Mouse (Mus musculus): ENCODE data around the gene Psma6. TPM values are rescaled to one million over a fixed set of nuclear protein-coding genes. Genes with fewer than 3 reads are reported as not detected.

Gene Psma6
- total and polyA plus RNA-seq, 3 experiments = 255 to 309 TPM; not detected in 1

DNA sequence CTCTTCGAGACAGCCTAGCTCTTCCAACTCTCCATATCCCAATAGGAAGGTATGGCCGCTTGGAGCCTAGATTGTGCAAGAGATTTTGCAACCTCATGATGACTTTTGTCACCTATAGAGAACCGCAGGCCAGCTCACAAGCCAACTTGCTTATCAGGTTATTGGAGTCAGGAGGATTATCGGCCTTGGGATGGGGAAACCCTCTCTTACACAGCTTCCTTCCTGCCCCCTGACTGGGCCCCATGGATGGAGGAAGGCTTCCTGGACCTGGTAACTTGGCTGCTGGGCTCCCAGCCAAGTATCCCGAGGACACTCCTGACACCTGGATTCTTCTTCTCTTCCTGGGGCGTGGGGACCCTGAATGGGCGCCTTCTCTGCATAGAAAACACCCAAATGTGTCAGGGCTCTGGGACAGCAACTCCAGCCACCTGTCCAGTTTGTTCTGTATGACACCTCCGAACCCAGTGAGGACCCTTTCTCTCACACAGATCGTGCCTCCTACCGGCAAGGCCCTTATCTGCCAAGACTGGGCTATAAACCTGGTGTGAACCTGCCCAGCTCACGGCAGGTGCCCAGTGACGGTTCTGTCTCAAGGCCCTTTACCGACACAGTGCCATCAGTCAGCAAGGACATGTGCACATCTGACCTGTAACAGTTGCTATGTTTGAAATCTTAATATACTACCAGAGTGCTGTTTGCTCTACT, 53.3 kb downstream of the Psma6 start:
- H3K4me3 ChIP-seq (ENCODE audit: control insufficient read depth in 1 of 2, insufficient read depth in 1 of 2, low read depth in 2 of 2, low read length in 2 of 2) = no peak overlapping the region
- peaks cover 0 to 2% of the 10 kb centered on the region in 2 experiments; a peak in 1 of 4 replicates for H3K36me3 ChIP-seq (ENCODE audit: control insufficient read depth in 1 of 2, insufficient read depth in 2 of 2, low read length in 2 of 2)
- no peak for DNase-seq (ENCODE audit: low read depth, low spot score)
- H3K27me3 ChIP-seq (ENCODE audit: control insufficient read depth in 1 of 2, insufficient read depth in 2 of 2, low read length in 2 of 2) = no peaks in the 10 kb centered on the region
- no peaks in the 10 kb centered on the region for H3K79me2 ChIP-seq (ENCODE audit: control insufficient read depth, insufficient read depth, low read length, poor library complexity)
- TF ChIP-seq EP300 (IDR thresholded peaks at IDR 0.05; ENCODE audit: low read depth in 1 of 2, low read length in 2 of 2) (peak in 1 of 2 experiments; percentile 22; a peak in 1 of 4 replicates), ELF1 (IDR thresholded peaks at IDR 0.05; ENCODE audit: low read depth, low read length) (no peak), RCOR1 (IDR thresholded peaks at IDR 0.05; ENCODE audit: low read depth, low read length) (peak; percentile 47; the same call in 1 of the 2 replicates), UBTF (IDR thresholded peaks at IDR 0.05; ENCODE audit: borderline replicate concordance, insufficient read depth, low read depth, low read length) (no peak), E2F4 (IDR thresholded peaks at IDR 0.05; ENCODE audit: borderline replicate concordance, low read depth, low read length) (no peak), MXI1 (IDR thresholded peaks at IDR 0.05; ENCODE audit: low read depth, low read length) (no peak), TBP (IDR thresholded peaks at IDR 0.05; ENCODE audit: low read depth, low read length) (no peak), CHD1 (IDR thresholded peaks at IDR 0.05; ENCODE audit: low read depth, low read length) (no peak)
- peaks cover 2 to 4% of the 10 kb centered on the region in 2 experiments; a peak in 3 of 4 replicates for H3K4me1 ChIP-seq (ENCODE audit: control insufficient read depth in 1 of 2, insufficient read depth in 2 of 2, low read length in 2 of 2)
- no peaks in the 10 kb centered on the region for H3K9me3 ChIP-seq (replicated peaks; ENCODE audit: insufficient read depth, low read length)
- no peak overlapping the region for H3K27ac ChIP-seq (ENCODE audit: control insufficient read depth, low read depth, low read length)
- no peak overlapping the region for H3K9ac ChIP-seq (ENCODE audit: control insufficient read depth, low read depth, low read length, poor library complexity, severe bottlenecking)

- no peak overlapping the region for H3K4me3 ChIP-seq (ENCODE audit: control insufficient read depth in 1 of 2, insufficient read depth in 1 of 2, low read depth in 2 of 2, low read length in 2 of 2)
- H3K4me1 ChIP-seq (ENCODE audit: control insufficient read depth in 1 of 2, insufficient read depth in 2 of 2, low read length in 2 of 2) = peaks cover 0 to 2% of the 10 kb centered on the region in 2 experiments; a peak in 2 of 4 replicates
- DNase-seq (ENCODE audit: low read depth, low spot score) = no peak
- peaks cover 0 to 2% of the 10 kb centered on the region in 2 experiments; a peak in 1 of 4 replicates for H3K36me3 ChIP-seq (ENCODE audit: control insufficient read depth in 1 of 2, insufficient read depth in 2 of 2, low read length in 2 of 2)
- H3K27me3 ChIP-seq (ENCODE audit: control insufficient read depth in 1 of 2, insufficient read depth in 2 of 2, low read length in 2 of 2) = no peaks in the 10 kb centered on the region
- H3K9ac ChIP-seq (ENCODE audit: control insufficient read depth, low read depth, low read length, poor library complexity, severe bottlenecking) = no peak overlapping the region
- no peaks in the 10 kb centered on the region for H3K9me3 ChIP-seq (replicated peaks; ENCODE audit: insufficient read depth, low read length)
- no peaks in the 10 kb centered on the region for H3K79me2 ChIP-seq (ENCODE audit: control insufficient read depth, insufficient read depth, low read length, poor library complexity)
- H3K27ac ChIP-seq (ENCODE audit: control insufficient read depth, low read depth, low read length) = no peak overlapping the region
- TF ChIP-seq EP300 (IDR thresholded peaks at IDR 0.05; ENCODE audit: low read depth in 1 of 2, low read length in 2 of 2) (no peak), TBP (IDR thresholded peaks at IDR 0.05; ENCODE audit: low read depth, low read length) (no peak), TAL1 (IDR thresholded peaks at IDR 0.05; ENCODE audit: low read length) (no peak), GABPA (IDR thresholded peaks at IDR 0.05; ENCODE audit: low read depth, low read length) (no peak)
Measured at GRCm38 (mm10) chr12:55438058-55438457, 54.0 kb downstream of the Psma6 start.

- Histone ChIP-seq H3K9me3 (replicated peaks; ENCODE audit: insufficient read depth, low read length) (no peaks in the 10 kb centered on the region), H3K27ac (ENCODE audit: control insufficient read depth, low read depth, low read length) (no peak overlapping the region), H3K4me1 (ENCODE audit: control insufficient read depth in 1 of 2, insufficient read depth in 2 of 2, low read length in 2 of 2) (peaks cover 0 to 6% of the 10 kb centered on the region in 2 experiments; a peak in 3 of 4 replicates), H3K9ac (ENCODE audit: control insufficient read depth, low read depth, low read length, poor library complexity, severe bottlenecking) (no peak overlapping the region), H3K79me2 (ENCODE audit: control insufficient read depth, insufficient read depth, low read length, poor library complexity) (no peaks in the 10 kb centered on the region), H3K4me3 (ENCODE audit: control insufficient read depth in 1 of 2, insufficient read depth in 1 of 2, low read depth in 2 of 2, low read length in 2 of 2) (no peak overlapping the region), H3K27me3 (ENCODE audit: control insufficient read depth in 1 of 2, insufficient read depth in 2 of 2, low read length in 2 of 2) (no peaks in the 10 kb centered on the region), H3K36me3 (ENCODE audit: control insufficient read depth in 1 of 2, insufficient read depth in 2 of 2, low read length in 2 of 2) (peaks cover 0 to 2% of the 10 kb centered on the region in 2 experiments; a peak in 1 of 4 replicates)
- TF ChIP-seq GABPA (IDR thresholded peaks at IDR 0.05; ENCODE audit: low read depth, low read length) (no peak), USF1 (IDR thresholded peaks at IDR 0.05; ENCODE audit: low read depth, low read length) (no peak), MAZ (IDR thresholded peaks at IDR 0.05; ENCODE audit: low read depth, low read length) (no peak), MAFK (IDR thresholded peaks at IDR 0.05; ENCODE audit: borderline replicate concordance, low read depth, low read length) (no peak), RCOR1 (IDR thresholded peaks at IDR 0.05; ENCODE audit: low read depth, low read length) (no peak), E2F4 (IDR thresholded peaks at IDR 0.05; ENCODE audit: borderline replicate concordance, low read depth, low read length) (no peak), TBP (IDR thresholded peaks at IDR 0.05; ENCODE audit: low read depth, low read length) (no peak), ZKSCAN1 (IDR thresholded peaks at IDR 0.05; ENCODE audit: low read depth, low read length) (no peak), MXI1 (IDR thresholded peaks at IDR 0.05; ENCODE audit: low read depth, low read length) (no peak), ZMIZ1 (IDR thresholded peaks at IDR 0.05; ENCODE audit: low read depth, low read length) (no peak), TAL1 (IDR thresholded peaks at IDR 0.05; ENCODE audit: low read length) (no peak), RAD21 (IDR thresholded peaks at IDR 0.05; ENCODE audit: low read depth, low read length) (no peak), MYC (IDR thresholded peaks at IDR 0.05; ENCODE audit: low read depth, low read length) (no peak), CHD1 (IDR thresholded peaks at IDR 0.05; ENCODE audit: low read depth, low read length) (no peak), ZNF384 (IDR thresholded peaks at IDR 0.05; ENCODE audit: low read depth, low read length) (no peak), ZC3H11A (IDR thresholded peaks at IDR 0.05; ENCODE audit: low read depth, low read length) (no peak)
- no peak for DNase-seq (ENCODE audit: low read depth, low spot score)
Measured at GRCm38 (mm10) chr12:55438611-55439137, 54.7 kb downstream of the Psma6 start.

All from MEL (cell line).